Mouse (Mus musculus): ENCODE data around the gene Uqcc1. TPM values are rescaled to one million over a fixed set of nuclear protein-coding genes. Genes with fewer than 3 reads are reported as not detected.
"Not testable (repeated sequence)": the region's sequence is repeated elsewhere in the genome, so short reads cannot be mapped to it uniquely, and the experiment has no call there.

Uqcc1 gene
- polyA plus RNA-seq, 3 experiments from 2014 or later: 34.5 to 47.4 (median 36.3) TPM

GRCm38 (mm10) chr2:155852536-155852935, 77.6 kb downstream of the Uqcc1 start:
- no peak for ATAC-seq

GRCm38 (mm10) chr2:155850120-155850519, 80.0 kb downstream of the Uqcc1 start:
- ATAC-seq: no peak

DNA sequence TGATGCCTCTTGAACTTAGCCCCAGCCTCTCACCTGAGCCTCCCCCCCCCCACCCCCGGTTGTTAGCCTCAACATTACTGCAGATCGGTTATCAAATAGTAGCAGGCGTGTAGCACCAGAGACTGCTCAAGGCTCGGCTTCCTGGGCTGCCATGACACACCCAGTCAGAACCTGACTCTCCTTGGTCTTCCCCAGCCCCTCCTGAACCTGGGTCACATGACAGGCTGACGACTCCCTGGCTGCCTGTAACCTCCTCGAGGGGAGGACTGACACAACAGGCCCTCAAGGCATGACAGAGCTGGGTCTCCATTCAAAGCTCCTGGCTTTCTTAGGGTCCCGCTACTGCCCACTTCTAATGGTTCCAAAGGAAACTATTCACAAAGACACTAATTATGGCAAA, 80.6 kb downstream of the Uqcc1 start:
- no peak for ATAC-seq

GRCm38 (mm10) chr2:155848291-155848690, 81.8 kb downstream of the Uqcc1 start:
- ATAC-seq: peak; percentile 52

DNA sequence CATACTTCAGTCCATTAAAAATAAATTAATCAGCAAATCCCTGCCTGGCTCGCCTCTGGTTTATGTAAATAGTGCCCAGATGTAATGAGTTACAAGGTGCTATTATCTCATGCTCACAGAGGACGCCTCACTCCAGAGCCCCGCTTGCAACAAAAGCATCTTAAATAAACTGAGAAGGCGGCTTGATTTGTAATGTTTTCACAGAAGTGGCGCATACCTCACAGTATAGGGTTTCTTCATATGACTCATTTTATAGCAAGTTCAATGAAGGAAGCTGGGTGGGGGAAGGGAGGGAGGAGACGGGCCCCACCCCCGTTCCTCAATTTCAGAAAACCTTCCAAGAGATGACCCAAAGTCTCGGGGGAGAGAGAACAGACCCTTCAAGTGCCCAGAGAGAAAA, 83.2 kb downstream of the Uqcc1 start:
- ATAC-seq: no peak

GRCm38 (mm10) chr2:155838961-155839360, 91.1 kb downstream of the Uqcc1 start:
- ATAC-seq: no peak

- no peak for ATAC-seq
These were observed 92.1 kb downstream of the Uqcc1 start for GRCm38 (mm10) chr2:155837961-155838360.

DNA sequence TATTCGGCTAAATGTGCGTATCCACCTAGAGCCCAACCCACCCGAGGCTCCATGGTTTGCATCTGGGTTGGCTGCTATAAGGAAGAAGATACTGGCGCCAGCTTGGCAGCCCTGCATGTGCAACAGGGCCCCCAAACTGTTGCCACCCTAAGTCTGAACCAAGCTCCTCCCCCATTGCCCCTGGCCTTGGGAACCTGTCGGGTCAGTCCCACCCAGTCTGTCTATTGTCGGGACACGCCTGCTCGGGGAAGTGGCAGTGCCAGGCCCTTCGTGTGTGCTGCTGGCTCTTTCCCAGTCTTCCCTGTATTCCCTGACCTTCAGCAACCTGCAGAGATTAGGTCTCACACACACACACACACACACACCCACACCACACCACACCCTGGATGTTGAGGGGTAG, 95.4 kb downstream of the Uqcc1 start, which contains the start of gene Fam83c:
TSS of gene Fam83c (minus strand) at position 123 of the 400 bp plus-strand sequence.
- ATAC-seq: no peak

DNA sequence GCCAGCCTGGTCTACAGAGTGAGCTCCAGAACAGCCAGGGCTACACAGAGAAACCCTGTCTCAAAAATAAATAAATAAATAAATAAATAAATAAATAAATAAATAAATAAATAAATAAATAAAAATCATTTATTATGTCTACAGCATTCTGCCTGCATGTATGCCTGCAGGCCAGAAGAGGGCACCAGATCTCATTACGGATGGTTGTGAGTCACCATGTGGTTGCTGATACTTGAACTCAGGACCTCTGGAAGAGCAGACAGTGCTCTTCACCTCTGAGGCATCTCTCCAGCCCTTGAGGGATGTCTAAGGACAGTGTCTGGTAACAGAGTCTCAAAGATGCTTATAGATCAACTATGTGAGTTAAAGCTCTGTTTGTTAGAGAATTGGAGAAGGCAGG, 98.0 kb downstream of the Uqcc1 start:
- ATAC-seq: not testable (repeated sequence)

- no peak for ATAC-seq
These were observed 98.8 kb downstream of the Uqcc1 start for GRCm38 (mm10) chr2:155831302-155831701.

GRCm38 (mm10) chr2:155830841-155831240, 99.3 kb downstream of the Uqcc1 start:
- ATAC-seq: no peak

DNA sequence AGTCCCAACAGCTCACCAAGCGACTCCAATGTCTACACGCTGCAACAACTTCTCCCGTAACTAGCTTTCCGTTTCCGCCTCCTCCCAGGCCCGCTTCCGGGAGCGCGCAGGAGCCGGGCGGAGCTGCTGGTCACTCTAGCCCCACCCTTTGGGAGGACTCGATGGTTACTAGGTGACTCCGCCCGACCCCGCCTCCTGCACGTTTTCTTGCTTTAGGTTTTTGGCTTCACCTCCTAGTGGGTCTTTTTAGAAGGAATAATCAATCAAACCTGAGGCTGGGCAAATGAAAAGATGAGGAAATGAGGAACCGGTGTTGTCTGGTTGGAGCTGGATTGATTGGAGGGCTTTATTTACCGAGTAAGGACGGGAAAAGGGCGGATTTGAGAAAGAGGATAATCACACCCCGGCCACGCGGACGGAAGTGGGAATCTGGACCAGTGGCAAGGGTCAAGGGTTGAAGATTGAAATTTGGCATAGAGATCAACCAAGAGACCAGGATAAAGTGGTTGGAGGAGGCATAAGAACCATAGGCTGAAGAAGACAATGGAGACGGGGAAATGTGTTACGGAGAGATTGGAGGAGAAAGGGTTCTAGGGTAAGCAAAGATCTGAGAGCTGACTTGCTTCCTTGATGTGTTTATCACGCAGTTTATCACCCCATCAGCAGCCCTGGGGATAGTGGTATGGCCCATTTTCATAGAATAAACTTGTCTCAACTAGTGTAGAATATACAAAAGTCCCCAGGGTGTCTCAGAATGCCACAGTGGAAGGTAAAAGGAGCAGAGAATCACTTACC, 103.3 kb downstream of the Uqcc1 start, which contains the start of gene Eif6:
TSS of gene Eif6 (minus strand) at position 296 of the 795 bp plus-strand sequence.
- peak; percentile 96 for ATAC-seq

DNA sequence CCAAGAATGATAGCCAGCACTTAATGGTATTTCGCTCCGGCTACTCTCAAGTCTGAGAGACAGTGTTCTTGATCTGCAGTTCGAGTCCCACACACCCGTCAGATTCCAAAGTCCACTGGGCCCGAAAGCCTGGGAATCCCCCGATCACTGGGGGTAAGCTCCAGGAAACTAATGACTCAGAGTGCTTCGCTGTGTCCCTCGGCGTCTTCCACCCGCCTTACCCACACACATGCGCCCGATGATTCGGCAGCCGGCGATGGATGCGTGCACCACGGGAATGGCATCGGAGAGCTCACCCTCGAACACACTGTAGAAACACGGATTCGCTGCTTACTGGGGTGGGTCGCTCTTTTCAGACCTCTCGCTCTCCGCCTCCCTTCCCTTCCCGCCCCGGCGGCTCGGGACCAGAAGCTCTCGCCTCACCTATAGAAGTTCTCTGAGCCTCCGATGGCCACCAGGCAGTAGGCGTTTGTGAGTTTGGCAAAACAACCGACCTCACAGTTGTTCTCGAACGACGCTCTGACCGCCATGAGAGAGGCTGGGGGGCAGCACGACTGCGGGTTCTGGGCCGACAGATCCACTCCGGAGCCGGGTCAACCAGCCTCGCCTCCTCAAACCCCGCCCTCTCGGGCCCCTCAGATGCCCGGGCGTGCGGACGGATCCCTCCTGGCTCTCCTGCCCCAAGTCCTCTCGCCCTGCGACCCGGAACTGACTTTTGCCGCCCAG, 104.0 kb downstream of the Uqcc1 start:
- no peak for ATAC-seq

DNA sequence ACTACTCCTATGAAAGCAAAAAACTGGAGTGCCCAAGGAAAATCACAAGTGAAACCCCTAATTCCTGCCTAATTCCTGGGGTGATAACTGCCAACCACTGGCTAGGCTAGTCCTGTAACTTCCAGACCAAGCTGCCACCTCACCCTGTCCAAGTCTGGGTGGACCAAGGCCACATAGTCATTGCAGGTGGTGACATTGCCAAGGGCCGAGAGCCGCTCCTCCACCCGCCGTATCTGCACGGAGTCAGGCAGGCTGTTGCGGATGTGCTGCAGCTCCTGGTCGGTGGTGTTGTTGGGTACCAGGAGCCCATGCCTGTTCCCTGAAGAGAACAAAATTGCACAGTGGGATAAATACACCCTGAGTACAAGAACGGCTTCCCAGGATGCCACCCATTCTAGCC, 106.4 kb downstream of the Uqcc1 start:
- ATAC-seq: no peak

DNA sequence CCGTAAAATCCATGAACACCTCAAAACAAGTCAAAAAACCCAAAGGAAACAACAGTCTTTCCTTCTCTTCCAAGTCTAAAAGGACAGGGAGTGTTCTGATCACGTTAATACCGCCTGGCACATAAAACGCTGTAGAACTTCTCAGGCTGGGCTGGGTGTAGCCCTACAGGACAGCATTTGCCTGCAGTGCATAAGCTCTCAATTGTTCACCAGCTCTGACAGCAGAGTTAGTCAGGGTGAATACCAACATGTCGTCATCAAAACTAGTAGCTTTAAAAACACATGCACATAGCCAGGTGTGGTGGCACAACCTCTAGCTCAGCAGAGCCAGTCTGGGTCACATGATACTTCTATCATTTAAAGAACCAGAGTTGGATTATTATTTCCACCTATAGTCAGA, 109.3 kb downstream of the Uqcc1 start:
- ATAC-seq: no peak

GRCm38 (mm10) chr2:155819449-155820251, 110.5 kb downstream of the Uqcc1 start:
- peak; percentile 4 for ATAC-seq

DNA sequence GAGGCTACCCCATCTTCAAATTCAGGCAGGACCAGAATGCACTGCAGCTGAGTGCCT, 110.9 kb downstream of the Uqcc1 start, which contains the start of gene BC029722:
TSS of gene BC029722 (minus strand) at position 35 of the 57 bp plus-strand sequence.
- no peak for ATAC-seq

GRCm38 (mm10) chr2:155818596-155819391, 111.3 kb downstream of the Uqcc1 start:
- peak; percentile 98 for ATAC-seq

GRCm38 (mm10) chr2:155817301-155818245, 112.5 kb downstream of the Uqcc1 start:
- no peak for ATAC-seq

- no peak for ATAC-seq
These were observed 113.9 kb downstream of the Uqcc1 start for GRCm38 (mm10) chr2:155816179-155816578.

GRCm38 (mm10) chr2:155814829-155815228, 115.3 kb downstream of the Uqcc1 start:
- no peak for ATAC-seq

DNA sequence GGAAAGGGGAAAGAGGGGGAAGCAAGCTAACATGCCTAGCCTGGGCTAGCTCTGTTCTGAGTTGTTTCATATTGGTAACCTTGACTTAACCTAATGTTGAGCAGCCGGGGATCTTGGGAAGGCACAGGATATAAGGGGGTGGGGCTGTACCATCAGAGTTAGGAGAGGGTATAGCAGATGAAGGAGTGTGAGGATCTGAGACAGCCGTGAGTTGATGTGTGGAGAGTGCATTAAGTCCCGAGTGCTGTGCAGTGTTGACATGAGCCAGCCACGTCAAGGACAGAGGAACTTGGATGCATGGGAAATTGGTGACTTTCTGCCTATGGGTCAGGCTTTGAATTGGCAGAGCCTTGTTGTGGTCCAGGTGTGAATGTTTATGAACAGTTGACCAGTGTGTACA, 117.5 kb downstream of the Uqcc1 start:
- ATAC-seq: no peak
